Mouse (Mus musculus) ES-E14 (cell line): ENCODE measurements around the gene Ppm1d.

Experiments used
- HCFC1 ChIP-seq: IDR thresholded peaks from 2 replicates; pipeline ENCODE4 v1.6.1; 2012; ENCODE audit warnings: low read length, inconsistent platforms, borderline replicate concordance; ENCODE audit not compliant: insufficient read depth
- MAFK ChIP-seq: IDR thresholded peaks from 2 replicates; pipeline ENCODE4 v1.6.1; 2014; ENCODE audit warnings: mild to moderate bottlenecking, low read depth, low read length, inconsistent platforms; ENCODE audit not compliant: insufficient read depth
- ZNF384 ChIP-seq: IDR thresholded peaks from 2 replicates; pipeline ENCODE4 v1.6.1; 2012; ENCODE audit warnings: low read depth, low read length, inconsistent platforms

- TF ChIP-seq HCFC1 (no peak), ZNF384 (no peak), MAFK (no peak)
Observed at GRCm38 (mm10) chr11:85306577-85307260, 4.3 kb upstream of the Ppm1d start.
